Comparison of ENCODE assay signal across 17 mouse cellular contexts in the genomic region with DNA sequence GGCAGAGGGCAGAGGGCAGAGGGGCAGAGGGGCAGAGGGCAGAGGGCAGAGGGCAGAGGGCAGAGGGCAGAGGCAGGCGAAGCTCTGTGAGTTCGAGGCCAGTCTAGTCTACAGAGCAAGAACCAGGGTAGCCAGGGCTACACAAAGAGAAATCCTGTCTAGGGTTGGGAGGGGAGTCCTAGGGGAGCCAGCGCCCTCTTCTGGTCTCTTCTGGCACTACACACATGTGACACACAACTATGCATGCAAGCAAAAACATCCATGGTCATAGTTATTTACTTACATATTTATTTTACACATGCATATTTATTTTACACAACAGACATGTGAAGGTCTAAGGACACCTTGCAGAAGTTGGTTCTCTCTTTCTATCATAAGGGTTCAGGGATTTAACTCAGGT. TPM values are rescaled to one million over a fixed set of nuclear protein-coding genes. Genes with fewer than 3 reads are reported as not detected.
DNase-seq lines count a peak whose midpoint lies in the region; ATAC-seq and TF ChIP-seq lines count a peak whose summit lies in the region.
"Had no signal": no experiment of that assay in that cellular context is flagged by ENCODE, and none has a peak within 500 bp of the region (broad histone marks: within the 10 kb centered on the region; RNA-seq: fewer than 3 reads in every experiment).

No protein-coding gene starts in this region.

- no peaks in the 10 kb centered on the region for H3K27me3 ChIP-seq in hindbrain, postnatal 0 days (ENCODE audit: insufficient read depth, low read length)
- no peaks in the 10 kb centered on the region for H3K27me3 ChIP-seq in hindbrain, embryonic 10.5 days (ENCODE audit: insufficient read depth, poor library complexity, severe bottlenecking)
- H3K27me3 ChIP-seq in lung, postnatal 0 days (replicated peaks; ENCODE audit: insufficient read depth, low read length), result no peaks in the 10 kb centered on the region
- H3K27me3 ChIP-seq: forebrain, embryonic 13.5 days; midbrain, embryonic 13.5 days; Patski had no signal

- no peaks in the 10 kb centered on the region for H3K36me3 ChIP-seq in hindbrain, postnatal 0 days (ENCODE audit: insufficient read depth, low read length)
- H3K36me3 ChIP-seq in hindbrain, embryonic 10.5 days, result peaks cover 23% of the 10 kb centered on the region
- no peaks in the 10 kb centered on the region for H3K36me3 ChIP-seq in lung, postnatal 0 days (ENCODE audit: insufficient read depth, low read length)

- H3K9me3 ChIP-seq in hindbrain, postnatal 0 days (ENCODE audit: low read length), result no peaks in the 10 kb centered on the region
- H3K9me3 ChIP-seq in hindbrain, embryonic 10.5 days, result no peaks in the 10 kb centered on the region
- H3K9me3 ChIP-seq in lung, postnatal 0 days (ENCODE audit: low read length), result no peaks in the 10 kb centered on the region
- H3K9me3 ChIP-seq: forebrain, embryonic 13.5 days; midbrain, embryonic 13.5 days had no signal

- 90% methylated on average over 3 of the region's 3 CpGs for WGBS in hindbrain, postnatal 0 days
- WGBS in hindbrain, embryonic 10.5 days, result 80% methylated on average over 3 of the region's 3 CpGs
- WGBS in lung, postnatal 0 days, result 89% methylated on average over 3 of the region's 3 CpGs

- H3K4me2 ChIP-seq in hindbrain, postnatal 0 days (ENCODE audit: low read depth, low read length), result no peak overlapping the region
- H3K4me2 ChIP-seq in lung, postnatal 0 days (replicated peaks; ENCODE audit: low read depth, low read length), result no peak overlapping the region
- H3K4me2 ChIP-seq: forebrain, embryonic 13.5 days; midbrain, embryonic 13.5 days had no signal

- TF ChIP-seq EP300 in lung, postnatal 0 days (IDR thresholded peaks at IDR 0.05), result no peak

- H3K27ac ChIP-seq in hindbrain, postnatal 0 days, result no peak overlapping the region
- H3K27ac ChIP-seq in hindbrain, embryonic 10.5 days, result no peak overlapping the region; the same call in 1 of the 2 replicates
- H3K27ac ChIP-seq in lung, postnatal 0 days (ENCODE audit: low read length), result no peak overlapping the region

- no peak for TF ChIP-seq POLR2A in brain, embryonic 14.5 days (IDR thresholded peaks at IDR 0.05; ENCODE audit: borderline replicate concordance, extremely low read depth, insufficient read depth, insufficient read length, poor library complexity, severe bottlenecking)

- TF ChIP-seq CTCF in hindbrain, postnatal 0 days (IDR thresholded peaks at IDR 0.05; ENCODE audit: low read depth), result peak; percentile 42
- peak; percentile 45 for TF ChIP-seq CTCF in lung, postnatal 0 days (IDR thresholded peaks at IDR 0.05)
- peak; percentile 31; the same call in 1 of the 2 replicates for TF ChIP-seq CTCF in brain, embryonic 14.5 days (IDR thresholded peaks at IDR 0.05; ENCODE audit: borderline replicate concordance, extremely low read depth, insufficient read depth, insufficient read length)

- DNase-seq in hindbrain, postnatal 0 days (ENCODE audit: low spot score), result no peak
- no peak for DNase-seq in hindbrain, embryonic 10.5 days (ENCODE audit: low spot score)
- DNase-seq in lung, postnatal 0 days (ENCODE audit: low spot score), result no peak
- no peak for DNase-seq in lung, postnatal 10 days
- peak; percentile 49 for DNase-seq in ES-CJ7 (ENCODE audit: low read depth, low spot score)
- DNase-seq in brain, embryonic 14.5 days (ENCODE audit: low read depth), result no peak
- no peak for DNase-seq in urinary bladder, adult 2 months (ENCODE audit: low spot score)
- DNase-seq: cerebellum, adult 11-12 months; embryo, embryonic 11 days; heart, postnatal 14 days; kidney, postnatal 25 days; layer of hippocampus, postnatal 36 days; right cerebral cortex, postnatal 14 days had no signal

- peaks cover 20% of the 10 kb centered on the region; the same call in 1 of the 2 replicates for H3K4me1 ChIP-seq in hindbrain, postnatal 0 days (ENCODE audit: insufficient read depth, low read length)
- H3K4me1 ChIP-seq in hindbrain, embryonic 10.5 days (replicated peaks), result peaks cover 29% of the 10 kb centered on the region
- H3K4me1 ChIP-seq in lung, postnatal 0 days (ENCODE audit: insufficient read depth, low read depth, low read length), result peaks cover 5% of the 10 kb centered on the region; the same call in 1 of the 2 replicates

- no peak for ATAC-seq in hindbrain, postnatal 0 days
- no peak for ATAC-seq in lung, postnatal 0 days
- no peak for ATAC-seq in granulocyte monocyte progenitor cell, adult 5-6 weeks (replicated peaks; ENCODE audit: poor library complexity, severe bottlenecking)
- ATAC-seq: forebrain, embryonic 13.5 days; Patski had no signal

- no peak overlapping the region for H3K4me3 ChIP-seq in hindbrain, postnatal 0 days (ENCODE audit: low read length)
- no peak overlapping the region for H3K4me3 ChIP-seq in hindbrain, embryonic 10.5 days
- H3K4me3 ChIP-seq in lung, postnatal 0 days (ENCODE audit: low read depth, low read length), result no peak overlapping the region
- H3K4me3 ChIP-seq: forebrain, embryonic 13.5 days; midbrain, embryonic 13.5 days had no signal

- no peak overlapping the region for H3K9ac ChIP-seq in hindbrain, postnatal 0 days (replicated peaks; ENCODE audit: low read length)
- no peak overlapping the region for H3K9ac ChIP-seq in lung, postnatal 0 days (replicated peaks; ENCODE audit: low read depth)
- H3K9ac ChIP-seq: midbrain, embryonic 13.5 days had no signal

RNA-seq across cellular contexts. Expression of a gene that starts 5.5 kb away (rescaled TPM):
- 5.8 and 9.6 TPM in 2 replicates for total RNA-seq in hindbrain, postnatal 0 days (2014; rRNA removed)
- 5.6 and 6.2 TPM in 2 replicates for polyA plus RNA-seq in hindbrain, postnatal 0 days (2015; fragmentation: Nextera tagmentation; extraction: Ambion mirVana)
- polyA plus RNA-seq in hindbrain, embryonic 10.5 days (2016; fragmentation: Nextera tagmentation; extraction: Ambion mirVana), result 0.40 and 0.76 TPM in 2 replicates
- polyA plus RNA-seq in lung, postnatal 0 days (2015; fragmentation: Nextera tagmentation; extraction: Ambion mirVana), result 7.1 and 7.2 TPM in 2 replicates
- polyA plus RNA-seq in brain, embryonic 14.5 days (2012; rRNA removed), result 6.5 and 6.8 TPM in 2 replicates
- not detected in 2 replicates for total RNA-seq in granulocyte monocyte progenitor cell, adult 5-6 weeks (2014; fragmentation: Nextera tagmentation)
- total RNA-seq in granulocyte monocyte progenitor cell, adult 5-6 weeks (2017), result not detected in 2 replicates
- polyA plus RNA-seq in urinary bladder, adult 2 months (2012; rRNA removed), result 0.96 and 1.5 TPM in 2 replicates

RNA-seq across cellular contexts. Expression of a gene that starts 12.4 kb away (rescaled TPM):
- total RNA-seq in hindbrain, postnatal 0 days (2014; rRNA removed), result 1.1 TPM in 1 of 2 replicates, not detected in the other
- 0.34 TPM in 1 of 2 replicates, not detected in the other for polyA plus RNA-seq in hindbrain, postnatal 0 days (2015; fragmentation: Nextera tagmentation; extraction: Ambion mirVana)
- 0.43 TPM in 1 of 2 replicates, not detected in the other for polyA plus RNA-seq in hindbrain, embryonic 10.5 days (2016; fragmentation: Nextera tagmentation; extraction: Ambion mirVana)
- polyA plus RNA-seq in lung, postnatal 0 days (2015; fragmentation: Nextera tagmentation; extraction: Ambion mirVana), result 2.2 and 3.3 TPM in 2 replicates
- 0.20 and 0.33 TPM in 2 replicates for polyA plus RNA-seq in brain, embryonic 14.5 days (2012; rRNA removed)
- 0.53 and 5.8 TPM in 2 replicates for total RNA-seq in granulocyte monocyte progenitor cell, adult 5-6 weeks (2014; fragmentation: Nextera tagmentation)
- 1.4 and 3.6 TPM in 2 replicates for total RNA-seq in granulocyte monocyte progenitor cell, adult 5-6 weeks (2017)
- polyA plus RNA-seq in urinary bladder, adult 2 months (2012; rRNA removed), result 0.65 and 0.96 TPM in 2 replicates

RNA-seq across cellular contexts. Expression of a gene that starts 40.0 kb away (rescaled TPM):
- 8.1 and 10.1 TPM in 2 replicates for total RNA-seq in hindbrain, postnatal 0 days (2014; rRNA removed)
- polyA plus RNA-seq in hindbrain, postnatal 0 days (2015; fragmentation: Nextera tagmentation; extraction: Ambion mirVana), result 3.7 and 4.4 TPM in 2 replicates
- polyA plus RNA-seq in hindbrain, embryonic 10.5 days (2016; fragmentation: Nextera tagmentation; extraction: Ambion mirVana), result 2.0 and 2.8 TPM in 2 replicates
- 22.7 and 28.1 TPM in 2 replicates for polyA plus RNA-seq in lung, postnatal 0 days (2015; fragmentation: Nextera tagmentation; extraction: Ambion mirVana)
- polyA plus RNA-seq in brain, embryonic 14.5 days (2012; rRNA removed), result 1.5 and 2.0 TPM in 2 replicates
- 5.0 and 7.3 TPM in 2 replicates for total RNA-seq in granulocyte monocyte progenitor cell, adult 5-6 weeks (2014; fragmentation: Nextera tagmentation)
- total RNA-seq in granulocyte monocyte progenitor cell, adult 5-6 weeks (2017), result 4.0 and 5.4 TPM in 2 replicates
- 16.4 and 22.2 TPM in 2 replicates for polyA plus RNA-seq in urinary bladder, adult 2 months (2012; rRNA removed)

RNA-seq across cellular contexts. Expression of a gene that starts 42.8 kb away (rescaled TPM):
- total RNA-seq in hindbrain, postnatal 0 days (2014; rRNA removed), result 6.1 and 12.8 TPM in 2 replicates
- polyA plus RNA-seq in hindbrain, postnatal 0 days (2015; fragmentation: Nextera tagmentation; extraction: Ambion mirVana), result 17.1 and 18.2 TPM in 2 replicates
- 49.1 and 56.3 TPM in 2 replicates for polyA plus RNA-seq in hindbrain, embryonic 10.5 days (2016; fragmentation: Nextera tagmentation; extraction: Ambion mirVana)
- polyA plus RNA-seq in lung, postnatal 0 days (2015; fragmentation: Nextera tagmentation; extraction: Ambion mirVana), result 16.1 and 17.5 TPM in 2 replicates
- 12.3 and 13.4 TPM in 2 replicates for polyA plus RNA-seq in brain, embryonic 14.5 days (2012; rRNA removed)
- total RNA-seq in granulocyte monocyte progenitor cell, adult 5-6 weeks (2014; fragmentation: Nextera tagmentation), result 25.0 and 44.6 TPM in 2 replicates
- 52.1 and 54.1 TPM in 2 replicates for total RNA-seq in granulocyte monocyte progenitor cell, adult 5-6 weeks (2017)
- polyA plus RNA-seq in urinary bladder, adult 2 months (2012; rRNA removed), result 13.7 and 13.9 TPM in 2 replicates
